Mouse (Mus musculus) kidney, adult 2 months (tissue): ENCODE data around the gene Mecom.

ENCODE experiments used
- CTCF ChIP-seq: fragments of 200-500 bp; conservative IDR thresholded peaks from 2 replicates; pipeline ENCODE4 v1.5.1; 2011; ENCODE audit warnings: low read depth, mild to moderate bottlenecking, control low read depth, low read length, moderate library complexity, mixed read lengths; ENCODE audit not compliant: insufficient read depth, insufficient read length
- POLR2A ChIP-seq: fragments of 200-500 bp; IDR thresholded peaks from one replicate; pipeline ENCODE4 v1.6.1; 2011; ENCODE audit warnings: low read depth, low read length, control low read depth

DNA sequence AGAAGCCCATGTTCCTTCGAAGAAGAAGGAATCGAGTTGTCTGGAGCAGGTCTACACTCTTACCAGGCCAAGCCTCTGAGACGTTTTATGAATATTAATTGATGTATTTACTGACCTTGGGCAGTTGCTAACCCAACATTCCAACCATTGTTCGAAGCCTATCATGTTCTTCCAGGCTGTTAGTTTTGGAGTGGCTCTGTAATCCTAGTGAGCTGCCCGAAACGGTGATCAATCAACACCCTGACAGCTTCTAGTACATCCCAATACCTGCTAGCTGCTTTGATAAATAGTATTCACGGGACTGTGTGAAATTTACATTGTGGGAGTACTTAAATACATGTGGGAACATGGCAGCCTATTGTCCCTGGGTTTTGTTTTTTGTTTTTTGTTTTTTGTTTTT, 293.4 kb downstream of the Mecom start:
- TF ChIP-seq POLR2A (no peak), CTCF (no peak)
